Mouse (Mus musculus) NIH3T3 (cell line): Measurements from ENCODE around the gene Hist1h2bg.

Experiments used
- DNase-seq: peaks from one replicate; pipeline ENCODE4 v3.0.0-alpha.2; 2012; ENCODE audit warnings: low read depth

The Hist1h2bg gene

GRCm38 (mm10) chr13:23620733-23621531 lies 49.7 kb downstream of the Hist1h2bg start, which contains the start of gene Hist1h2be:
Gene Hist1h2be, minus strand, starts transcription at chr13:23621124.
- peak; percentile 88 for DNase-seq
